Mouse (Mus musculus) embryo, embryonic 10 days (tissue): ENCODE measurements around the gene Klk14.
"Not testable (repeated sequence)": the region's sequence is repeated elsewhere in the genome, so short reads cannot be mapped to it uniquely, and the experiment has no call there.

Source experiments
- DNase-seq: peaks from one replicate; pipeline ENCODE4 v3.0.0-alpha.2; 2015; ENCODE audit warnings: low spot score

The Klk14 gene

GRCm38 (mm10) chr7:43690118-43690517 is at the start of gene Klk14:
Gene Klk14 (plus strand): TSS chr7:43690418.
- DNase-seq: no peak

GRCm38 (mm10) chr7:43642587-43642986 is 47.6 kb upstream of the Klk14 start:
- no peak for DNase-seq

- DNase-seq: no peak
Measured at GRCm38 (mm10) chr7:43643046-43643652, 47.1 kb upstream of the Klk14 start.

GRCm38 (mm10) chr7:43652683-43653082 is 37.5 kb upstream of the Klk14 start:
- DNase-seq: no peak

GRCm38 (mm10) chr7:43654519-43654918 is 35.7 kb upstream of the Klk14 start:
- DNase-seq: no peak

GRCm38 (mm10) chr7:43656232-43656631 is 34.0 kb upstream of the Klk14 start:
- DNase-seq: no peak

- DNase-seq: no peak
Measured at GRCm38 (mm10) chr7:43660002-43660401, 30.2 kb upstream of the Klk14 start, which contains the start of gene Siglece. Gene Siglece (minus strand): TSS chr7:43660161.

- DNase-seq: no peak
Measured at GRCm38 (mm10) chr7:43662804-43663203, 27.4 kb upstream of the Klk14 start.

GRCm38 (mm10) chr7:43667221-43667620 is 23.0 kb upstream of the Klk14 start:
- DNase-seq: not testable (repeated sequence)

GRCm38 (mm10) chr7:43668582-43668981 is 21.6 kb upstream of the Klk14 start:
- DNase-seq: peak; percentile 31

- DNase-seq: no peak
Measured at GRCm38 (mm10) chr7:43671064-43671808, 19.0 kb upstream of the Klk14 start.

- DNase-seq: peak; percentile 93
Measured at GRCm38 (mm10) chr7:43671809-43672580, 18.2 kb upstream of the Klk14 start, which contains the start of gene Ctu1. Gene Ctu1 (plus strand): TSS chr7:43672016.

- peak; percentile 17 for DNase-seq
Measured at GRCm38 (mm10) chr7:43672581-43673260, 17.5 kb upstream of the Klk14 start.

- DNase-seq: no peak
Measured at GRCm38 (mm10) chr7:43675091-43675490, 15.1 kb upstream of the Klk14 start.

- no peak for DNase-seq
Measured at GRCm38 (mm10) chr7:43678517-43678916, 11.7 kb upstream of the Klk14 start.

- DNase-seq: peak; percentile 79
Measured at GRCm38 (mm10) chr7:43680960-43681359, 9.3 kb upstream of the Klk14 start.

GRCm38 (mm10) chr7:43682511-43682910 is 7.7 kb upstream of the Klk14 start:
- peak; percentile 26 for DNase-seq

- DNase-seq: no peak
Measured at GRCm38 (mm10) chr7:43685088-43685487, 5.1 kb upstream of the Klk14 start.

- DNase-seq: no peak
Measured at GRCm38 (mm10) chr7:43710031-43710430, 19.8 kb downstream of the Klk14 start.

GRCm38 (mm10) chr7:43712267-43712666 is 22.0 kb downstream of the Klk14 start, which contains the start of gene Klk13:
Gene Klk13 (plus strand): TSS chr7:43712567.
- DNase-seq: no peak

GRCm38 (mm10) chr7:43712917-43713316 is 22.7 kb downstream of the Klk14 start:
- DNase-seq: no peak

- peak; percentile 3 for DNase-seq
Measured at GRCm38 (mm10) chr7:43713741-43714351, 23.6 kb downstream of the Klk14 start.
